Mouse (Mus musculus) stomach, embryonic 16.5 days (tissue): Measurements from ENCODE around the gene Chpf. TPM values are rescaled to one million over a fixed set of nuclear protein-coding genes. Genes with fewer than 3 reads are reported as not detected.

Experiments used
- ATAC-seq: fragments of 200-750 bp; cut with Nextera tagmentation; 2 replicates; pipeline ENCODE4 v1.8.0; 2017; ENCODE audit warnings: moderate number of reproducible peaks, moderate TSS enrichment; ENCODE audit not compliant: insufficient read depth, low FRiP score
- H3K27ac ChIP-seq: fragments of 300-500 bp; sonication (generic); 2 replicates; pipeline ENCODE4 v1.5.1; 2014; ENCODE audit warnings: low read length
- H3K27me3 ChIP-seq: fragments of 300-500 bp; sonication (generic); 2 replicates; pipeline ENCODE4 v1.6.1; 2014; ENCODE audit warnings: low read length, control low read depth, mixed read lengths; ENCODE audit not compliant: control insufficient read depth, insufficient read depth
- H3K36me3 ChIP-seq: fragments of 300-500 bp; sonication (generic); 2 replicates; pipeline ENCODE4 v1.6.1; 2014; ENCODE audit warnings: low read length; ENCODE audit not compliant: control insufficient read depth, insufficient read depth
- H3K4me1 ChIP-seq: fragments of 300-500 bp; sonication (generic); 2 replicates; pipeline ENCODE4 v1.6.1; 2014; ENCODE audit warnings: low read length, control low read depth, mixed read lengths; ENCODE audit not compliant: control insufficient read depth, insufficient read depth
- H3K4me2 ChIP-seq: fragments of 300-500 bp; sonication (generic); 2 replicates; pipeline ENCODE4 v1.6.1; 2014; ENCODE audit warnings: low read depth, low read length, mixed read lengths
- H3K4me3 ChIP-seq: fragments of 300-500 bp; sonication (generic); replicated peaks from 2 replicates; pipeline ENCODE4 v1.5.1; 2014; ENCODE audit warnings: mild to moderate bottlenecking, low read length
- H3K9ac ChIP-seq: fragments of 300-500 bp; sonication (generic); 2 replicates; pipeline ENCODE4 v1.6.1; 2014; ENCODE audit warnings: low read length
- H3K9me3 ChIP-seq: fragments of 300-500 bp; sonication (generic); replicated peaks from 2 replicates; pipeline ENCODE4 v1.6.1; 2016; ENCODE audit warnings: low read length, control low read depth; ENCODE audit not compliant: control insufficient read depth
- WGBS: fragments of 180-500 bp; shearing (Covaris S2); extraction: QIAGEN DNeasy Blood & Tissue Kit; methylation state at CpG from one replicate; pipeline ENCODE4 v1.1.7; 2014; 5-methylcytosine and 5-hydroxymethylcytosine counted together
- polyA plus RNA-seq: library from polyadenylated mRNA; unstranded; fragments of >200 nt; fragmentation: Nextera tagmentation; extraction: Ambion mirVana; gene quantifications from 2 replicates; pipeline ENCODE4 v1.2.1, GENCODE M21; 2015

The Chpf gene
- polyA plus RNA-seq: 28.0 and 28.1 TPM in 2 replicates

DNA sequence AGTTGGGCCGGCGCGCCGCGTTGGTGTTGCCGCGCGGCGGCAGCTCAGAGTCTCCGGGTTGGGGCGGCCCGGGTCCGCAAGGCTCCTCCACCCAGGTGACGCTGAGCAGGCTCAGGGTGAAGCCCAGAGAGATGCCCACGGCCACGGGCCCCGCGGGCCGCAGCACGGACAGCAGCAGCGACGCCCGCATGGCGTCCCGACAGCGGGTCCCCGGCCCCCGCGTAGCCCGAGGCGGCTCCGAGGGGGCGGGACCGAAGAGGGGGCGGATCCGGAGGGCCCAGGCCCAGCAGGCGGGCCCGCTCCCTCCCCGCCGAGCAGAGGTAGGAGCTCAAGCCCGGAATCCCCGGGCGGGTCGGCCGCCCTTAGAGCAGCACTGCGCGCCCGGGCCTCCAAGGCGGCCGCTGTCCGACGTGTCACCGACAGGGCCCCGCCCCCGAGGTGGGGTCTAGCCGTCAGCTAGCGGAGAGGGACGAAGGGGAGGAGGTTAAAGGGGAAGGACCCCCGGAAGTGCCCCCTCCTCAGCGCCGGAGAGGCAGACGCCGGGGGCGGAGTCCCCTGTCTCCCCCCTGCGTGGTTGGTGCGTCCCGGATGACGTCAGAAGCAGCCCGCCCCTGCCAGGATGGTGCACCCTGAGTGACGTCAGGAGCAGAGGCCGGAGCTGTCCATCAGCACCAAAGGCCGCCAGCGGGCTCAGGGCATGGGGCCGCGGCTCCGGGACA lies at the start of gene Chpf, which contains the start of gene Tmem198:
Chpf (minus strand) TSS at position 392 of the 719 bp plus-strand sequence.
Tmem198 (plus strand) TSS at position 617 of the 719 bp plus-strand sequence.
- peaks cover 30% of the 10 kb centered on the region for H3K27me3 ChIP-seq
- peak; percentile 92 for ATAC-seq
- under 1% methylated on average over 64 of the region's 76 CpGs for WGBS

DNA sequence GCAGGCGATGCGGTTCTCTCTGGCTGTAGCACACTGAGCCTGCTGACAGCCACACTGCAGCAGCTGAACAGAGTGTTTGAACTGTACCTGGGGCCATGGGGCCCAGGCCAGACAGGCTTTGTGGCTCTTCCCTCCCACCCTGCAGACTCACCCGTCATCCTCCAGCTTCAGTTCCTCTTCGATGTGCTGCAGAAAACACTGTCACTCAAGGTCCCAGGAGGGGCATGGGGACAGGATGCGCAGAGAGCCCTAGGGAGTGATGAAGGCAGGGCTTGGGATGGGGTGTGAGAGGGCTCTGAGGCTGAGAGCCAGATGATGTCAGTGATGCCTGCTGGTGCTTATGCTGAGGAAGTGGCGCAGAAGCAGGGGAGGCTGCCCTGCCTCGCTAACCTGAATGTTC lies 45.6 kb upstream of the Chpf start:
- Histone ChIP-seq H3K27ac (no peak overlapping the region), H3K36me3 (0 out of 2 replicates have a peak, but pooled peaks cover 7% of the 10 kb centered on the region), H3K4me1 (peaks cover 12% of the 10 kb centered on the region), H3K9ac (no peak overlapping the region), H3K4me2 (no peak overlapping the region), H3K4me3 (no peak overlapping the region), H3K27me3 (no peaks in the 10 kb centered on the region), H3K9me3 (no peaks in the 10 kb centered on the region)
- 87% methylated on average over 7 of the region's 7 CpGs for WGBS
- no peak for ATAC-seq

More for the DNA sequence above, at the start of gene Chpf, which contains the start of gene Tmem198:
- peak within 1 kb of the TSS; percentile 51 for H3K4me2 ChIP-seq
- no peaks in the 10 kb centered on the region for H3K9me3 ChIP-seq
- H3K4me3 ChIP-seq: peak within 1 kb of the TSS; percentile 75
- peaks cover 18% of the 10 kb centered on the region; the same call in 1 of the 2 replicates for H3K4me1 ChIP-seq
- H3K9ac ChIP-seq: peak within 1 kb of the TSS; percentile 83
- peak within 1 kb of the TSS; percentile 78 for H3K27ac ChIP-seq
- H3K36me3 ChIP-seq: peaks cover 10% of the 10 kb centered on the region

- Histone ChIP-seq H3K4me3 (peak within 1 kb of the TSS; percentile 74), H3K9ac (peak within 1 kb of the TSS; percentile 74), H3K36me3 (no peaks in the 10 kb centered on the region), H3K27me3 (no peaks in the 10 kb centered on the region), H3K9me3 (no peaks in the 10 kb centered on the region), H3K4me2 (peak within 1 kb of the TSS; percentile 68), H3K4me1 (peaks cover 18% of the 10 kb centered on the region), H3K27ac (peak within 1 kb of the TSS; percentile 95)
- peak; percentile 97 for ATAC-seq
- under 1% methylated on average over 46 of the region's 46 CpGs for WGBS
Observed at GRCm38 (mm10) chr1:75521321-75522031, 42.4 kb upstream of the Chpf start, which contains the start of gene Stk11ip. TSS of gene Stk11ip (plus strand) at chr1:75521529.

- Histone ChIP-seq H3K9ac (no peak overlapping the region), H3K27ac (peak overlapping the region; percentile 95), H3K4me3 (no peak overlapping the region), H3K4me1 (peaks cover 18% of the 10 kb centered on the region), H3K4me2 (no peak overlapping the region), H3K9me3 (no peaks in the 10 kb centered on the region), H3K36me3 (no peaks in the 10 kb centered on the region), H3K27me3 (no peaks in the 10 kb centered on the region)
- WGBS: 26% methylated on average over 5 of the region's 5 CpGs
- ATAC-seq: no peak
Observed at GRCm38 (mm10) chr1:75519576-75519975, 40.5 kb upstream of the Chpf start.

DNA sequence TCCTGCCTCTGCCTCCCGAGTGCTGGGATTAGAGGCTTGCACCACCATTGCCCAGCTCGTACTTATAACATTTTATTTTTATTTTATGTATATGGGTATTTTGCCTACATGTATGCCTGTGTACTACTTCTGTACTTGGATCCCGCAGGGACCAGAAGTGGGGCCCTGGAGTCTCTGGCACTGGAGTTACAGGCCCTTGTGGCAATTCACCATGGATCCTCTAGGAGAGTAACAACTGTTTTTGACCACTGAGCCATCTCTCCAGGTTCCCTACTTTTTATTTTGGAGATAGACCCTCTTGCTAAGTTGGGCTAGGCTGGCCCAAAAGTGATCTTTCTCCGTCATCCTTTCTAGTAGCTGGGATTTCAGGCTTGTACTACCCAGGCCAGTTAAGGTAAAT lies 39.3 kb upstream of the Chpf start:
- peaks cover 18% of the 10 kb centered on the region for H3K4me1 ChIP-seq
- no peak overlapping the region for H3K9ac ChIP-seq
- ATAC-seq: no peak
- H3K27me3 ChIP-seq: no peaks in the 10 kb centered on the region
- no peaks in the 10 kb centered on the region for H3K9me3 ChIP-seq
- H3K4me3 ChIP-seq: no peak overlapping the region
- peak overlapping the region; percentile 72 for H3K27ac ChIP-seq
- no peak overlapping the region for H3K4me2 ChIP-seq
- 94% methylated on average over 4 of the region's 4 CpGs for WGBS
- no peaks in the 10 kb centered on the region for H3K36me3 ChIP-seq

DNA sequence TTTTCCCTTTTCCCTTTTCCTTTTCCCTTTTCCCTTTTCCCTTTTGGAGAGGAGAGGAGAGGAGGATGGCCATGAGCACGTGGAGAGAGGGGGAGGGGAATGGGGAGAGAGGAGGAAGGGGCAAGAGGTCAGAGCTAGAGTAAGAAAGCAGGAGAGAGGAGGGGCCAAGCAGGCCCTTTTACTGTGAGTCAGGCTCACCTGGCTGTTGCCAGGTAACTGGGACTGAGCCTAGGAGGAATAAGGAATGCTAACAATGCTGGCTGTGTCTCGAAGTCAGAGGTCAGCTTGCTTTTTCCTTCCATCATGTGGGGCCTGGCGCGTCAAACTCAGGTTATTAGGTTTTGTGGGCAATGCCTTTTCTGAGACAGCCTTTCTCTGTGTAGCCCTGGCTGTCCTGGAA lies 38.9 kb upstream of the Chpf start:
- peak overlapping the region; percentile 72 for H3K27ac ChIP-seq
- H3K4me1 ChIP-seq: peaks cover 18% of the 10 kb centered on the region
- H3K9ac ChIP-seq: no peak overlapping the region
- H3K4me2 ChIP-seq: no peak overlapping the region
- no peaks in the 10 kb centered on the region for H3K36me3 ChIP-seq
- no peak overlapping the region for H3K4me3 ChIP-seq
- H3K27me3 ChIP-seq: no peaks in the 10 kb centered on the region
- no peaks in the 10 kb centered on the region for H3K9me3 ChIP-seq
- peak; percentile 9; the same call in 1 of the 2 replicates for ATAC-seq
- 33% methylated on average over 4 of the region's 4 CpGs for WGBS

DNA sequence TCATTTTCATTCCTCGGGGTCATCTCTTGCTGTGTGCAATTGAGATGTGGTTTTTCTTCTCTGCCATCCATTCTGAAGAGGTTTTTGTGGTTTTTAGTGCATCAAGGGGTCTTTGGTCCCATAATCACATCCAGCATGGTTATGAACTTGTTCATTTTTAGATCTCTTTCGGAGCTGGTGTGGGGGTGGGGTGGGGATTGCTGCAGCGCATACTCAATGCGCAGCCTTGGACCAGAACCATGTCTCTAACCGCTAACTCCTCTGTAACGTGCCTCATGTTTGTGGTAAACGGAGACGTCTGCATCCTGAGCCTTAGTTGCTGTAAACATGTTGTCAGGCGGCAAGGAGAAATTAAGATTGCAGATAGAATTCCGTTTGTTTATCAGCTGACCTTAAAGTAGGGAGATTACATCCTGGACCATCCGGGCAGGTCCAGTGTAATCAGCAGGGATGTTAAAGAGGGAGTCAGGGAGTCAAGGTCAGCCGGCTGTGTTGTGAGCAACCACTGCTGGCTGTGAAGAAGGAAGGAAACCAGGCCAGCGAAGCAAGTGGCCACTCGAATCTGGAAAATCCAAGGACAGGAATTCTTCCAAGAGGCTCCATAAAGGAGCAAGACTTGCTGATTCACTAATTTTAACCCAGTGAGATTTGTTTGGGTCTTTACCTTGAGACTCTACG lies 37.7 kb upstream of the Chpf start:
- Histone ChIP-seq H3K36me3 (no peaks in the 10 kb centered on the region), H3K4me1 (peaks cover 19% of the 10 kb centered on the region), H3K9me3 (no peaks in the 10 kb centered on the region), H3K4me2 (no peak overlapping the region), H3K27ac (no peak overlapping the region), H3K27me3 (no peaks in the 10 kb centered on the region), H3K9ac (no peak overlapping the region), H3K4me3 (no peak overlapping the region)
- ATAC-seq: no peak
- 68% methylated on average over 15 of the region's 15 CpGs for WGBS

DNA sequence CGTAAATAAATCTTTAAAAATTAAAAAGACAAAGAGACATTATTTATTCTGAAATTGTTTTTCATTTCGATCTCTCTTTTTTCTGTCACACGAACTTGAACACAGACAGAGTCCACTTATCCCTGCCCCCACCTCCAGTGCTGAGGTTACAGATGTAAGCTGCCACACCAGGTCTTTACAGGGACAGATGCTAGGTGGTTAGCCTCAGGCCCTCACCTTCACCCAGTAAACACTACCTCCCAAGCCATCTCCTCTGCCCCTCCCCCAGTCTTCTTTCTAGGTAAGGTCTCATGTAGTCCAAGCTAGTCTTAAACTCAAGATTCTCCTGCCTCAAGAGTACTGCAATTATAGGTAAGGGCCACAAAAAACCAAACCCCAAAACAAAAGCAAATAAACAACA lies 33.4 kb upstream of the Chpf start:
- Histone ChIP-seq H3K4me1 (peaks cover 9% of the 10 kb centered on the region), H3K9ac (no peak overlapping the region), H3K4me3 (no peak overlapping the region), H3K27me3 (no peaks in the 10 kb centered on the region), H3K9me3 (no peaks in the 10 kb centered on the region), H3K36me3 (no peaks in the 10 kb centered on the region), H3K4me2 (no peak overlapping the region), H3K27ac (no peak overlapping the region)
- ATAC-seq: no peak
- 85% methylated on average over 3 of the region's 3 CpGs for WGBS
